Mouse (Mus musculus) liver, embryonic 16.5 days (tissue): ENCODE data around the gene Gm10309. TPM values are rescaled to one million over a fixed set of nuclear protein-coding genes. Genes with fewer than 3 reads are reported as not detected.

ENCODE experiments used
- ATAC-seq: fragments of 200-750 bp; cut with Nextera tagmentation; 2 replicates; pipeline ENCODE4 v1.8.0; 2017; ENCODE audit warnings: low read depth, mild to moderate bottlenecking, moderate number of reproducible peaks, moderate library complexity
- H3K27ac ChIP-seq: fragments of 300-500 bp; sonication (generic); 2 replicates; pipeline ENCODE4 v1.5.1; 2014; ENCODE audit warnings: mild to moderate bottlenecking, low read length
- H3K27me3 ChIP-seq: fragments of 300-500 bp; sonication (generic); 2 replicates; pipeline ENCODE4 v1.6.1; 2014; ENCODE audit warnings: low read depth, low read length, mixed read lengths; ENCODE audit not compliant: control insufficient read depth, insufficient read depth
- H3K36me3 ChIP-seq: fragments of 300-500 bp; sonication (generic); 2 replicates; pipeline ENCODE4 v1.6.1; 2014; ENCODE audit warnings: mild to moderate bottlenecking; ENCODE audit not compliant: control insufficient read depth, insufficient read depth
- H3K4me1 ChIP-seq: fragments of 300-500 bp; sonication (generic); 2 replicates; pipeline ENCODE4 v1.6.1; 2014; ENCODE audit warnings: low read depth, low read length, mixed read lengths; ENCODE audit not compliant: control insufficient read depth
- H3K4me2 ChIP-seq: fragments of 300-500 bp; sonication (generic); 2 replicates; pipeline ENCODE4 v1.6.1; 2014; ENCODE audit warnings: low read depth, low read length, mixed read lengths
- H3K4me3 ChIP-seq: fragments of 300-500 bp; sonication (generic); 2 replicates; pipeline ENCODE4 v1.5.1; 2014; ENCODE audit warnings: low read depth, mild to moderate bottlenecking, low read length
- H3K9ac ChIP-seq: fragments of 300-500 bp; sonication (generic); 2 replicates; pipeline ENCODE4 v1.6.1; 2014; ENCODE audit warnings: low read depth, low read length
- H3K9me3 ChIP-seq: fragments of 300-500 bp; sonication (generic); replicated peaks from 2 replicates; pipeline ENCODE4 v1.6.1; 2016; ENCODE audit warnings: low read length; ENCODE audit not compliant: control insufficient read depth
- WGBS: fragments of 180-500 bp; shearing (Covaris S2); extraction: QIAGEN DNeasy Blood & Tissue Kit; methylation state at CpG from one replicate; pipeline ENCODE4 v1.1.7; 2014; ENCODE audit not compliant: insufficient replicate concordance; 5-methylcytosine and 5-hydroxymethylcytosine counted together
- polyA plus RNA-seq: library from polyadenylated mRNA; unstranded; fragments of >200 nt; fragmentation: Nextera tagmentation; extraction: Ambion mirVana; gene quantifications from 2 replicates; pipeline ENCODE4 v1.2.1, GENCODE M21; 2015

The Gm10309 gene
- polyA plus RNA-seq, 1 experiment from 2014 or later: 0.07 TPM

- 66% methylated on average over 17 of the region's 17 CpGs for WGBS
- Histone ChIP-seq H3K9ac (no peak overlapping the region), H3K4me1 (peaks cover 4% of the 10 kb centered on the region; the same call in 1 of the 2 replicates), H3K36me3 (no peaks in the 10 kb centered on the region), H3K27me3 (no peaks in the 10 kb centered on the region), H3K4me3 (no peak overlapping the region), H3K9me3 (no peaks in the 10 kb centered on the region), H3K4me2 (no peak overlapping the region), H3K27ac (no peak overlapping the region)
- ATAC-seq: no peak
Observed at GRCm38 (mm10) chr17:86532783-86533548, 27.9 kb upstream of the Gm10309 start.

- Histone ChIP-seq H3K9me3 (no peaks in the 10 kb centered on the region), H3K27ac (no peak overlapping the region), H3K9ac (no peak overlapping the region), H3K4me1 (peaks cover 4% of the 10 kb centered on the region), H3K36me3 (no peaks in the 10 kb centered on the region), H3K4me2 (no peak overlapping the region), H3K4me3 (no peak overlapping the region), H3K27me3 (no peaks in the 10 kb centered on the region)
- WGBS: 56% methylated on average over 6 of the region's 6 CpGs
- no peak for ATAC-seq
Observed at GRCm38 (mm10) chr17:86531231-86531630, 26.2 kb upstream of the Gm10309 start.

DNA sequence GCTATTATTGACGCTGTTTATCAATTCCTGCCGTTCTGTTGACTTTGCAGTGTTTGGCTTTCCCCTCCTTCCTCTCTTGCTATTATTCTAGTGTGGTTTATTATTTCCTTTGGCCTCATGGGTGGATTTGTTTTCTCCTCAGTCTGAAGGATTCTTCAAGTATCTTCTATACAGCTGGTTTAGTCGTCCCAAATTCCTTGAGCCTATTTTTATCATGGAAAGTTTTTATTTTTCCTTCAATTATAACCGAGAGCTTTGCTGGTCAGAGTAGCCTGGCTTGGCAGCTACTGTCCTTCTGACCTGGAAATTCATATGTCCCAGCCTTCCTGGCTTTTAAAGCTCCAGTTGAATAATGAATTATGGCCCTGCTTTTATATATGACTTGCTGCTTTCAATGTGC lies 24.4 kb upstream of the Gm10309 start:
- no peak for ATAC-seq
- no peaks in the 10 kb centered on the region for H3K9me3 ChIP-seq
- H3K4me2 ChIP-seq: no peak overlapping the region
- H3K4me1 ChIP-seq: peaks cover 6% of the 10 kb centered on the region
- no peaks in the 10 kb centered on the region for H3K27me3 ChIP-seq
- no peak overlapping the region for H3K9ac ChIP-seq
- H3K36me3 ChIP-seq: no peaks in the 10 kb centered on the region
- H3K27ac ChIP-seq: no peak overlapping the region
- no peak overlapping the region for H3K4me3 ChIP-seq
- 41% methylated on average over 4 of the region's 4 CpGs for WGBS

- ATAC-seq: no peak
- WGBS: 58% methylated on average over 10 of the region's 10 CpGs
- no peaks in the 10 kb centered on the region for H3K27me3 ChIP-seq
- H3K4me2 ChIP-seq: no peak overlapping the region
- no peak overlapping the region for H3K4me3 ChIP-seq
- H3K9me3 ChIP-seq: no peaks in the 10 kb centered on the region
- H3K27ac ChIP-seq: no peak overlapping the region
- H3K9ac ChIP-seq: no peak overlapping the region
- H3K4me1 ChIP-seq: peaks cover 8% of the 10 kb centered on the region
- H3K36me3 ChIP-seq: no peaks in the 10 kb centered on the region
Observed at GRCm38 (mm10) chr17:86529003-86529402, 24.0 kb upstream of the Gm10309 start.

DNA sequence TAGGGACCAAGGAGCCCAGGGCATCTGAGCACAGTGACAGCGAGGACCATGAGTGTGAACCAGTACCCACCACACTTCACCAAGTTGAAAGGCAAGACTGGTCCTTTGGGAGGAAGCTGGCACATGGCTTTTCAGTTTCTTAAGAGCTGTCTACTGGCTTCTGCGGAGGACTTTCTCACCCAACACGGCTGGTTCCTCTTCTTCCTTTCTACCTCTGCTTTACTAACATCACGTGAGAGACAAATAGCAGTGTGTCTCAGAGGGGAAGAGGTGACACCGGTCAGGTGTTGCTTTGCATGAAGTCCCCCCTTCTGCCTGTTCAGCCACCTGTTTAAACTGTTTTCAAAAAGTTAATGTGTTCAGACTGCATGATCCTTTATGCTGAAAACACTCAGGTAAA lies 22.3 kb upstream of the Gm10309 start:
- Histone ChIP-seq H3K27me3 (no peaks in the 10 kb centered on the region), H3K4me1 (peaks cover 9% of the 10 kb centered on the region), H3K4me3 (no peak overlapping the region), H3K4me2 (no peak overlapping the region), H3K27ac (no peak overlapping the region), H3K36me3 (no peaks in the 10 kb centered on the region), H3K9me3 (no peaks in the 10 kb centered on the region), H3K9ac (no peak overlapping the region)
- WGBS: 59% methylated on average over 5 of the region's 5 CpGs
- ATAC-seq: no peak

- Histone ChIP-seq H3K36me3 (no peaks in the 10 kb centered on the region), H3K27me3 (no peaks in the 10 kb centered on the region), H3K4me2 (no peak overlapping the region), H3K27ac (no peak overlapping the region), H3K9me3 (no peaks in the 10 kb centered on the region), H3K4me3 (no peak overlapping the region), H3K9ac (no peak overlapping the region), H3K4me1 (peaks cover 9% of the 10 kb centered on the region)
- ATAC-seq: no peak
- 75% methylated on average over 7 of the region's 7 CpGs for WGBS
Observed at GRCm38 (mm10) chr17:86526016-86526415, 21.0 kb upstream of the Gm10309 start.

DNA sequence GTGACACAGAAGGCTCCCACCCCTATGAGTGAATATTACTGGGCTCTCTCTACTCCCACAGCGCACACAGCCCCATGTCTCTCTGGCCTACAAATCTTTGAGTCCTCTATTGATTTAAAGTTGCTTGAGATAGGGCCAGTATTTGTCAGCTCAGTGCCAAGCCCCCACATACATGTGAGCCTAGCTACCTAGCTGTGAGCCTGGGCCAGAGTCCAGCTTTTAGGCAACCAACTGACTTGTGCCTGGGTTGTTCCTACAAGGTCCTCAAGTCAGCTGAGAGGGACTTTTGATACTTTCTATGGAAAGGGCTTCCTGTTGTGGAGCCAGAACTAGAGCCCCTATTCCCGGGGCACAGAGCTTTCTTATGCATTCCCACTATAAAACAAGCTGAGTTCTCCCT lies 20.0 kb upstream of the Gm10309 start:
- WGBS: 58% methylated on average over 2 of the region's 2 CpGs
- Histone ChIP-seq H3K36me3 (no peaks in the 10 kb centered on the region), H3K4me3 (no peak overlapping the region), H3K4me1 (peaks cover 6% of the 10 kb centered on the region), H3K27ac (no peak overlapping the region), H3K27me3 (no peaks in the 10 kb centered on the region), H3K9ac (no peak overlapping the region), H3K9me3 (no peaks in the 10 kb centered on the region), H3K4me2 (no peak overlapping the region)
- peak; percentile 22; the same call in 1 of the 2 replicates for ATAC-seq

GRCm38 (mm10) chr17:86523843-86524242 lies 18.8 kb upstream of the Gm10309 start:
- no peak overlapping the region for H3K4me3 ChIP-seq
- no peak overlapping the region for H3K9ac ChIP-seq
- ATAC-seq: no peak
- H3K4me2 ChIP-seq: no peak overlapping the region
- 65% methylated on average over 10 of the region's 10 CpGs for WGBS
- peaks cover 5% of the 10 kb centered on the region for H3K4me1 ChIP-seq
- H3K27me3 ChIP-seq: no peaks in the 10 kb centered on the region
- no peaks in the 10 kb centered on the region for H3K9me3 ChIP-seq
- H3K36me3 ChIP-seq: no peaks in the 10 kb centered on the region
- H3K27ac ChIP-seq: no peak overlapping the region

GRCm38 (mm10) chr17:86523374-86523773 lies 18.3 kb upstream of the Gm10309 start:
- peak; percentile 74 for ATAC-seq

More at GRCm38 (mm10) chr17:86523374-86523773, 18.3 kb upstream of the Gm10309 start:
- Histone ChIP-seq H3K4me2 (no peak overlapping the region), H3K4me3 (no peak overlapping the region), H3K27ac (no peak overlapping the region), H3K9ac (no peak overlapping the region), H3K36me3 (no peaks in the 10 kb centered on the region), H3K27me3 (no peaks in the 10 kb centered on the region), H3K4me1 (peaks cover 5% of the 10 kb centered on the region), H3K9me3 (no peaks in the 10 kb centered on the region)
- WGBS: 52% methylated on average over 3 of the region's 3 CpGs
